Mouse (Mus musculus): Measurements from ENCODE around the gene Mrgpra2a. TPM values are rescaled to one million over a fixed set of nuclear protein-coding genes. Genes with fewer than 3 reads are reported as not detected.

The Mrgpra2a gene
- polyA plus RNA-seq, 1 experiment from 2014 or later = not detected

Other genes starting within 250 kb of the Mrgpra2a start
- not detected in 2 replicates for gene Mrgpra6, start 247.2 kb downstream of the Mrgpra2a start, polyA plus RNA-seq (2015; fragmentation: Nextera tagmentation; extraction: Ambion mirVana)
- gene Mrgpra9, start 199.3 kb downstream of the Mrgpra2a start, polyA plus RNA-seq (2015; fragmentation: Nextera tagmentation; extraction: Ambion mirVana) = 0.20 TPM in 1 of 2 replicates, not detected in the other
- not detected in 2 replicates for gene Mrgpra1, start 97.9 kb downstream of the Mrgpra2a start, polyA plus RNA-seq (2015; fragmentation: Nextera tagmentation; extraction: Ambion mirVana)
- gene Mrgpra2b, start 76.7 kb upstream of the Mrgpra2a start, polyA plus RNA-seq (2015; fragmentation: Nextera tagmentation; extraction: Ambion mirVana) = not detected in 2 replicates
- not detected in 2 replicates for gene Mrgpra3, start 149.2 kb upstream of the Mrgpra2a start, polyA plus RNA-seq (2015; fragmentation: Nextera tagmentation; extraction: Ambion mirVana)